Mouse (Mus musculus) liver (tissue): ENCODE data around the gene Rptor.

Source experiments
- DNase-seq: peaks from one replicate; pipeline ENCODE4 v3.0.0-alpha.2; 2020; ENCODE audit warnings: mixed read lengths

The Rptor gene

GRCm38 (mm10) chr11:119692196-119692910 lies 89.6 kb downstream of the Rptor start:
- DNase-seq = no peak

GRCm38 (mm10) chr11:119692911-119693261 lies 90.2 kb downstream of the Rptor start:
- DNase-seq = no peak

GRCm38 (mm10) chr11:119694146-119694860 lies 91.6 kb downstream of the Rptor start:
- no peak for DNase-seq

- DNase-seq = no peak
Observed at GRCm38 (mm10) chr11:119696401-119696800, 93.7 kb downstream of the Rptor start.

GRCm38 (mm10) chr11:119705381-119706066 lies 102.8 kb downstream of the Rptor start:
- DNase-seq = no peak

GRCm38 (mm10) chr11:119707259-119707658 lies 104.6 kb downstream of the Rptor start:
- no peak for DNase-seq

- DNase-seq = no peak
Observed at GRCm38 (mm10) chr11:119709239-119709638, 106.5 kb downstream of the Rptor start.

- DNase-seq = no peak
Observed at GRCm38 (mm10) chr11:119710338-119710737, 107.6 kb downstream of the Rptor start.

- DNase-seq = no peak
Observed at GRCm38 (mm10) chr11:119710822-119711221, 108.1 kb downstream of the Rptor start.

GRCm38 (mm10) chr11:119715437-119715836 lies 112.7 kb downstream of the Rptor start:
- DNase-seq = no peak

- no peak for DNase-seq
Observed at GRCm38 (mm10) chr11:119715841-119716596, 113.3 kb downstream of the Rptor start.

GRCm38 (mm10) chr11:119718115-119718514 lies 115.4 kb downstream of the Rptor start:
- no peak for DNase-seq

- DNase-seq = no peak
Observed at GRCm38 (mm10) chr11:119720101-119721048, 117.7 kb downstream of the Rptor start.

- no peak for DNase-seq
Observed at GRCm38 (mm10) chr11:119724709-119725108, 122.0 kb downstream of the Rptor start.

- no peak for DNase-seq
Observed at GRCm38 (mm10) chr11:119731382-119731781, 128.7 kb downstream of the Rptor start.

GRCm38 (mm10) chr11:119732362-119732761 lies 129.7 kb downstream of the Rptor start:
- no peak for DNase-seq

GRCm38 (mm10) chr11:119732961-119733656 lies 130.4 kb downstream of the Rptor start:
- DNase-seq = no peak

GRCm38 (mm10) chr11:119733657-119733990 lies 130.9 kb downstream of the Rptor start:
- DNase-seq = no peak

GRCm38 (mm10) chr11:119735152-119735551 lies 132.4 kb downstream of the Rptor start:
- DNase-seq = no peak

GRCm38 (mm10) chr11:119738990-119739846 lies 136.5 kb downstream of the Rptor start:
- DNase-seq = no peak
